Mouse (Mus musculus) lung, adult 2 months (tissue): ENCODE results near the gene Nhej1. TPM values are rescaled to one million over a fixed set of nuclear protein-coding genes. Genes with fewer than 3 reads are reported as not detected.

ENCODE experiments used
- DNase-seq: peaks from one replicate; pipeline ENCODE4 v3.0.0; 2022
- H3K4me1 ChIP-seq: fragments of 200-500 bp; 2 replicates; pipeline ENCODE4 v1.6.1; 2011; ENCODE audit warnings: low read length; ENCODE audit not compliant: control insufficient read depth, insufficient read depth
- H3K4me3 ChIP-seq: fragments of 200-500 bp; replicated peaks from 2 replicates; pipeline ENCODE3; 2011; ENCODE audit warnings: low read depth, mild to moderate bottlenecking, control low read depth, low read length; ENCODE audit errors: extremely low read depth
- CTCF ChIP-seq: fragments of 200-500 bp; IDR thresholded peaks from 2 replicates; pipeline ENCODE4 v1.5.1; 2011; ENCODE audit warnings: mild to moderate bottlenecking, low read length, control low read depth; ENCODE audit not compliant: insufficient read depth
- POLR2A ChIP-seq: fragments of 200-500 bp; IDR thresholded peaks from 2 replicates; pipeline ENCODE4 v1.6.1; 2011; ENCODE audit warnings: low read depth, mild to moderate bottlenecking, control low read depth, low read length, borderline replicate concordance; ENCODE audit errors: extremely low read depth
- WGBS: fragments of 180-500 bp; shearing (Covaris S2); methylation state at CpG from one replicate; pipeline ENCODE4 v1.1.7; 2018; 5-methylcytosine and 5-hydroxymethylcytosine counted together
- polyA plus RNA-seq: library from polyadenylated mRNA; depleted of rRNA; stranded (reverse); fragments of >200 nt; gene quantifications from 2 replicates; pipeline ENCODE4 v1.2.3, GENCODE M21; 2012

Gene Nhej1
- polyA plus RNA-seq, 1 experiment: 2.7 TPM

DNA sequence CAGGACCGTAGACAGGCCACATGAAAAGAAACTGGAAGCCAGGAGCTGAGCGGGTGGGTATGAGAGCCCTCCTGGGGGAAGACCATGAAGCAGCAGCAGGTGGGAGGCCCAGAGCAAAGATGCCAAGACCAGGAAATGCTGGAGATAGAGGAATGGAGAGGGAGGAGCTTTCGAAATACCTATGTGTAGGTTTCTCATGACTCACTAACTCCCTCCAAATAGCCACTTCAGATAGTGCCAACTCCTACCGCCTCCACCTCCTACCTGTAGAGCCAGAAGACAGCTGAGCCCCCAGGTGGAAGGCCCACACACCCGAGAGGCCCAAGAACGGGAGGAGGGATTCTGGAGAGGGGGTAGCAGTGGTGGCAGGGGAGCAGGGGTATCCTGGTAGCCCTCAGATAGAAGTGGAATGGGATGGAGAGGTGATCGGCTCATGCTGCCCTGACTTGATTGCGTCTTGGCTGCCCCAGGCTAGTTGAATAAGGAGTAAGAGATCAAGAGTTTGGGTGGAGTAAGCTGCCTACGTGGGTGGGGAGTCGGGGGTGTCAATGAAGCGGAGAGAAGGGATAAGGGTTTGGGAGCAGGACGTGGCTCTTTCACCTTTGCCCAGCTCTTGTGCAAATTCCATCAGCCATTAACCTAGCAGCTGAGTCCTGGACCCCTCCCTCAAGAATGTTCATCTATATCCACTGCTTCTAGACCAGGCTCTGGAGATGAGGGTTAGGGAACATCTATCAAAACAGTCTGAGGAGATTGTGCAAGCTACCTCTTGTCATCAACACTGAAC is 8.6 kb upstream of the Nhej1 start, which contains the start of gene Slc23a3:
Slc23a3 (minus strand) TSS at position 470 of the 787 bp plus-strand sequence.
- no peak for DNase-seq
- Histone ChIP-seq H3K4me3 (no peak within 1 kb of the TSS), H3K4me1 (no peaks in the 10 kb centered on the region)
- no peak for TF ChIP-seq POLR2A
- TF ChIP-seq CTCF: no peak
- WGBS: 48% methylated on average over 12 of the region's 12 CpGs

GRCm38 (mm10) chr1:75128641-75129040 is 3.6 kb upstream of the Nhej1 start:
- no peak overlapping the region for H3K4me3 ChIP-seq
- WGBS: 69% methylated on average over 3 of the region's 3 CpGs
- TF ChIP-seq POLR2A: no peak
- DNase-seq: no peak
- peaks cover 4% of the 10 kb centered on the region; the same call in 1 of the 2 replicates for H3K4me1 ChIP-seq

DNA sequence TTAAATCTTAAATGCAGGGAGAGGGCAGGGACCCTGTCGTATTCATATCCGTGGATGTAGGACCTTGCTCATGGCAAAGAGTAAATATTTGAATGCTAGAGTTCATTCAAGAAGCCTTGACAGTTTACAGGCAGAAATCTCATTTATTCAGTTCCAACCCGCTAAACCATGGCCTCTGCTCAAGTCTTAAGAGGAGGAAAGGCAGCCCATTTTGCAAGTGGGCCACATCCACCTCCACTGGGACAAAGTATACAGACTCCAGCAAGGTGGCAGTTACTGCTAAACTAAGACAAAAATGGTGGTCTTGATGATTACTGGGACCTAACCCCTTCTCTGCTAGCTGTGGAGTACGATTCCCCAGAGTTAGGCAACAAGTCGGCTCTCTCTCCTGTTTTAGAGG is 418 bp upstream of the Nhej1 start:
- H3K4me3 ChIP-seq: peak overlapping the region; percentile 93

DNA sequence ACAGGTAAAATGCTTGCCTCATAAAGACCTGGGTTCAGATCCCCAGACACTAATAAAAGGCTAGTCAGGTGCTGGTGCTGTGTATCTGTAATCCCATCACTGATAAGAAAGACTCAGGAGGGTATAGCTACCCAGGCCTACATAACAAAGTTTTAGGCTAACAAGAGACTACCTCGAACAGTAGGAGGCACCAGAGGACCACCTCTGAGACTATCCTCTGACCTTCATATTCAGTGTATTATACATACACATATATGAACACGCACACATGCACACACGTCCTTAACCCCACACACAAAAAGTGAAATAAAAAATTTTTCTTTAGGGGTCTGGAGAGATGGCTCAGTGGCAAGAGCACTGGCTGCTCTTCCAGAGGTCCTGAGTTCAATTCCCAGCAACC is 2.8 kb downstream of the Nhej1 start:
- no peak for DNase-seq
- 79% methylated on average over 3 of the region's 3 CpGs for WGBS
- Histone ChIP-seq H3K4me3 (no peak overlapping the region), H3K4me1 (peaks cover 4% of the 10 kb centered on the region; the same call in 1 of the 2 replicates)
- TF ChIP-seq POLR2A: no peak
- TF ChIP-seq CTCF: no peak

More for the DNA sequence above, 418 bp upstream of the Nhej1 start:
- peaks cover 4% of the 10 kb centered on the region; the same call in 1 of the 2 replicates for H3K4me1 ChIP-seq
- TF ChIP-seq POLR2A (no peak), CTCF (no peak)
- DNase-seq: no peak
- WGBS: 25% methylated on average over 5 of the region's 5 CpGs

DNA sequence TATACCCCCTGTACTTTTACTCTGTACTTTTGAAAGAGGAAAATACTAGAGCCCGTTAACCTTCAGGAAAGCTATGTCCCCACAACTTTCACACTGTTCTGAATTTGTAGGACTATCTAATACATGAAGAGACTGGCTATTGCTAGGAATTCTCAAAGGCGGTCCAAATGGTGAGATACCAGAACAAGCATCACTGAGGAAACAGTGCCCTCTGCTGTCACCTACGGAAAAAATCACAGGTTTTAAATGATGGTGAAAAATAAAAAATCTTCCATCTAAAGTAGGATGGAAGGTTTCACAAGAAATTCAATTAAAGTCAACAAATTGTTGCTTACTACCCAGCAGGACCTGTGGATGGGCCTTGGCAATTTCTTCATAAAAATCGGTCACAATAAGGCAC is 72.9 kb downstream of the Nhej1 start:
- Histone ChIP-seq H3K4me3 (no peak overlapping the region), H3K4me1 (no peaks in the 10 kb centered on the region)
- TF ChIP-seq POLR2A: no peak
- TF ChIP-seq CTCF: no peak
- no peak for DNase-seq
- 31% methylated on average over 4 of the region's 4 CpGs for WGBS

- WGBS: 66% methylated on average over 7 of the region's 7 CpGs
- no peak overlapping the region for H3K4me3 ChIP-seq
- H3K4me1 ChIP-seq: no peaks in the 10 kb centered on the region
- TF ChIP-seq POLR2A (no peak), CTCF (no peak)
- DNase-seq: no peak
Observed at GRCm38 (mm10) chr1:75051428-75051827, 73.6 kb downstream of the Nhej1 start.

DNA sequence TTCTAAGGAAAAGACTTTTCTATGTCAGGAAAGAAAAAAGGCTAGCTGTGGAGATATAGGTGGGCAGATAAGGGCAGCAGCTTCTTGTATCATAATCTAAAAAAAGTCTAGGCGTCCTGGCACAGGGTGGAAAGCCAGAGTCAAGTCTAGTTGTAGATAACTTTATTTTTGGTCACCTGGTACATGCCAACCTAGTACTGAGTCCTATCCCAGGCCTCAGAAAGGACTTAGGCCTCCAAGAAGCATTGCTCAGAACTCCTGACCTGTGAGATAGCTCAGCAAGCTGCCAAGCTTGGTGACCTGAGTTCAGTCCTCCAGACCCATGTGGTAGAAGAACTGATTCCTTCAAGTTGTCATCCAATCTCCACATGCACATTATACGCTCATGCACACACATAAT is 76.4 kb downstream of the Nhej1 start:
- Histone ChIP-seq H3K4me1 (no peaks in the 10 kb centered on the region), H3K4me3 (no peak overlapping the region)
- no peak for DNase-seq
- WGBS: 91% methylated on average over 2 of the region's 2 CpGs
- no peak for TF ChIP-seq CTCF
- TF ChIP-seq POLR2A: no peak

GRCm38 (mm10) chr1:75048041-75048440 is 77.0 kb downstream of the Nhej1 start:
- TF ChIP-seq POLR2A (no peak), CTCF (no peak)

DNA sequence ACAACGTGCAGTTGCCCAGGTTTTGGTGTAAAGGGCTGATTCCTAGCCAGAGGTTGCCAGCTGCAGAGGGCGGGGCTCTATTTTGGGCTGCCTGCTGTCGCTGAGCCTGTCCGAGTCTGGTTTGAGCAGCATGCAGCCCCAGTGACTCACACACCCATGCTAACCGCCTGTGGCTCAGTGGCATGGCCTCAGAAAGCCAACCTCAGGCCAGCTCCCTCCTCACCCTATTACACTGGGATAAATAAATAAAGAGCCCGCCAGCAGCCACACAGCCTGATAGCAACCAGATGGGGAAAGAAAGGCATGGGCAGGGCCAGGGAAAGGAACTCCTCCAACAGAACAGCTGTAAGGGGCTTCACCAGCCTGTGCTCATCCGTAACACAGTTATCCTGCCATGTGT is 84.6 kb downstream of the Nhej1 start:
- no peak for DNase-seq
- 47% methylated on average over 7 of the region's 7 CpGs for WGBS
- TF ChIP-seq POLR2A (no peak), CTCF (no peak)

More at GRCm38 (mm10) chr1:75048041-75048440, 77.0 kb downstream of the Nhej1 start:
- Histone ChIP-seq H3K4me1 (no peaks in the 10 kb centered on the region), H3K4me3 (no peak overlapping the region)
- 30% methylated on average over 4 of the region's 4 CpGs for WGBS
- DNase-seq: no peak

GRCm38 (mm10) chr1:75032041-75032440 is 93.0 kb downstream of the Nhej1 start:
- WGBS: 88% methylated on average over 10 of the region's 10 CpGs
- no peak for TF ChIP-seq CTCF
- DNase-seq: no peak

More for the DNA sequence above, 84.6 kb downstream of the Nhej1 start:
- Histone ChIP-seq H3K4me3 (no peak overlapping the region), H3K4me1 (no peaks in the 10 kb centered on the region)

More at GRCm38 (mm10) chr1:75032041-75032440, 93.0 kb downstream of the Nhej1 start:
- Histone ChIP-seq H3K4me1 (no peaks in the 10 kb centered on the region), H3K4me3 (no peak overlapping the region)
